Mouse (Mus musculus) adrenal gland, adult (tissue): Measurements from ENCODE around the gene 2010111I01Rik.

Experiments
- DNase-seq, 2 experiments: peaks; one replicate each; pipeline ENCODE4 v3.0.0; 2022 to 2023; ENCODE audit warnings: low spot score in 1 of 2; ENCODE audit not compliant: inconsistent age in 2 of 2

The 2010111I01Rik gene

GRCm38 (mm10) chr13:63278141-63278631 is 313.5 kb downstream of the 2010111I01Rik start:
- peak in 1 of 2 experiments; percentile 80 for DNase-seq

GRCm38 (mm10) chr13:63278796-63279475 is 314.2 kb downstream of the 2010111I01Rik start:
- peak; percentile 80 to 90 for DNase-seq

- peak in 1 of 2 experiments; percentile 78 for DNase-seq
These were observed 315.1 kb downstream of the 2010111I01Rik start for GRCm38 (mm10) chr13:63279807-63280206.

GRCm38 (mm10) chr13:63280344-63280743 is 315.7 kb downstream of the 2010111I01Rik start:
- DNase-seq: no peak

DNA sequence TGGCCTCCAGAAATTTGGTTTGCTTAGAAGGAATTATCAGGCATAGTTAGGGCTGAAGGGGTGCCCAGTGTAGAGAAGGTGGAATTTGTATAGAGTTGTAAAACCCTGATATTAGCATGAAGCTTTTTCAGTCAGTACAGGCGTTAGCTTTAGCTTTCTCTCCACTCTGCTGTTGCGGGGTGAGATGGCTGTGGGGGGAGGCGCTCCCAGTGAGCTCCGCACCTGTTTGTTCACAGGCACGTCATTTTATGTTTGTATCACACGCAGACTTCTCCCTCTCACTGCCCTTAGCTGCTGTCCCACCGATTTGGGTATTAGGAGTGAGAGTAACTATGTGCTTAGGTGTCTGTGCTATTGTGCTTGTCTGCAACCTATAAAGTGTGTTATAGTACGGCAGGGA is 316.5 kb downstream of the 2010111I01Rik start:
- DNase-seq: no peak

DNA sequence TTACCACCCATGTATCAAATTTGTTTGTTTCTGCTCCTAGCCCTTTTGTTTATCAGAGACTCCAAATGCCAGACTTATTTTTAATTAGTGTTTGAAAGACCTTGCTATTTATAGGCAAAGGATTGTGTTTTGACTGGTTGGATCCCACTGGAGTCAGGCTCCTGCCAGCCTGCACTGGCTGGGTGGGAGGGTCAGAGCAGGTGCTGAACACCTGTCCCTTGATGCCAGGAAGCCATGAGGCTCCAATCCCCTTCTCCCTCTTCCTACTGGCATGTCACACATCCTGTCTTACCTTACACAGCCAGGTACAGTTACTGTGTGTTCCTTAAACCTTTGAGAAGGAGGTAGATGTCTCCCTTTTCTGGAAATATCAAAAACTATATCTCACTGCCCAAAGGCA is 318.5 kb downstream of the 2010111I01Rik start:
- DNase-seq: no peak

GRCm38 (mm10) chr13:63284748-63285147 is 320.1 kb downstream of the 2010111I01Rik start:
- DNase-seq: peak in 1 of 2 experiments; percentile 55

DNA sequence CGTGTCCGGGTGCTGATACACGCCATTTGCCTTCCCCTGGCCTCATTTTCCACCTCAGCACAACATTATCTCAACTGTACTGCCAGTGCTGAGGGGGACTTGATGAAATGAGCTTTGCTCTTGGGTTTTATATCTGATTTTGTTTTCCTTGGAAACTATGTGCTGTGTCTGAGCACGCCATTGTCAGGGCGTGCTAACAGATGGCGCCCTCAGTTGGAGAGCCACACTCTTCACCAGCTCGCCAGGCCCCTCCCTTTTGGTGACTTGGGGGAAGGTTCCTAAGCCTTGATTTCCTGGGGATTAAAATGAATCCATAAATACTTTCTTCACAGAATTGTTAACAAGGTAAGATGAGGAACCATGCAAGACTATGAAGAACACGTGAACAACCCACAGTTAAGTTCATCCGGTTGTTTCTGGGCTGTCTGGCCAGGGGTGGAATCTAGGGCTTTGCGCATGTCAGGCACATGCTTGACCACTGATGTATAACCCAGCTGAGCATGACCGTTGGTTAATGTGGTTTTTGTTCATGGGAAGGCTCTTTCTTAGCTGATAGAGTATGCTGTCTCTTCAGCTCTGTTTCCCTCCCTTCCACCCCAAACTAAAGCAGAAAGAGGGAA is 321.9 kb downstream of the 2010111I01Rik start:
- peak in 1 of 2 experiments; percentile 44 for DNase-seq

GRCm38 (mm10) chr13:63289152-63289551 is 324.5 kb downstream of the 2010111I01Rik start:
- DNase-seq: peak in 1 of 2 experiments; percentile 76

DNA sequence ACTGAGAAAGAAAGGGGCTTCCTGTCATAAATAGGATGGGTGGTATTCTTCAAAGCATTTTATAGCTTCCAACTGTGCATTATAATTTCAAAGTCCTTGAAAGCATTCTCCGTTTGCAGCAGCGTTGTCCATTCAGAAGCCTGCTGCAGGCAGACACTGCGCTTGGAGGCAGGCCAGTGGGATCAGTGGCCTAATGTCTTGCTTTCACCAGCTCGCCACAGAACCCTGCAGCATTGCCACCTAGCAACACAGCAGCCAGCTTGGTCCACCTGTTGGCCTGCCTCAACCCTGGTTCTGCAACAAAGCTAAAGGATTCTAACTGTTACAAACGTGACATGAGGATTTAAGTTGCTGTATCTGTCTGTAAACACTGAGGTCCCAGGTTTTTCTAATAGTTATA is 325.0 kb downstream of the 2010111I01Rik start:
- DNase-seq: peak in 1 of 2 experiments; percentile 72

DNA sequence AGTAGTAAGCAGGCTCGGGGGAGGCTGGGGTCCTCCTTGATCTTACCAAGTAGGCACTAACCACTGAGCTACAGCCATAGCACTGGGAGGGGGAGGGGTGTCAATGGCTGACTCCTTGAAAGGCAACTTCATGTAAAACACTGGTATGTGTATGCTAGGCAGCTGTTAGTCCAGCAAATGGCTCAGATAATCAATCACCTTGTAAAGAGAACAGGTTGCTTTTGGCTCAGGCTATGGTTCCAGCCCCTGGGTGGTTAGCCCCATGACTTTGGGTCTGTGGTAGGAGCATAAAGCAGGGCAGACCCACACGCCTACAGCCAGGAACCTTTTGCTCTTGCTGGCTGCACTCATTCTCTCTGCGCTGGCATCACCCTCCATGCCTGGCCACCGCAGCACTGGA is 325.4 kb downstream of the 2010111I01Rik start:
- DNase-seq: no peak

DNA sequence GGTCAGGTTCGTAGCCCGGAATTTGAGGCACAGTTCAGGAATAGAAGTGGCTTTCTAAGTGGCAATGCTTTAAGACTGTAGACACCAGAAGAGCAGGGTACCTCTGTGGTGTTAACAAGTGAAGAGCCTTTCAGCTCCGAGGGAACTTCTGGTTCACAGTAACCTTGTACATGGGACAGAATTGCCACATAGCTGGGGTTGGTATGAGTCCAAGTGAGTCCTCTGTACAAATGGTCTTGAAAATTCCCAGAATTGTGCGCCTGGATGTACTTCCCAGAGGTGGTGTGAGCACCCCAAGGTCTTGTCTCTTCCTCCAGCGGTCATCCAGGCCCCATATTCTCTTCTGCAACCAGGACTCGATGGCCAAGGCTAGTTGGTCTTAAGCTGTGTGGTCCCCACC is 326.3 kb downstream of the 2010111I01Rik start:
- peak in 1 of 2 experiments; percentile 75 for DNase-seq

DNA sequence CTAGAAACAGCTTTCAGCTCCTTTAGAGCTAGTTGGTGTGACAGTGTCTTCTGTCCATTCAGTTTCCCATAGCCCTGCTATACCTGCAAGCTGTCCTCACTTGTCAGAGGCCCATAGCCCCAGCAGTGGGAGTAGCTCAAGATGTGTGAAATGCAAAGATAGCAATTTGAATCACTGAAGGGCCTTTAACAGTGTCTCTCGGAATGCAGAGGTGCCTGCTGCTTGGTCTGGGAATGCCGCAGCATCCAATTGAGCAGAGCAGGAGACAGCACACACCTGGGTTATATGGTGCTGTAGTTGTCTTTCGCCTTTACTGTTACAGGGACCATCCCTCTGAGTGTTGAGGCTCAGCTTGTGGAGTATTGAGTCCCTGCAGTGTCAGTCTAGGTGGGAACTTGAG is 329.0 kb downstream of the 2010111I01Rik start:
- DNase-seq: no peak

- peak in 1 of 2 experiments; percentile 73 for DNase-seq
These were observed 329.9 kb downstream of the 2010111I01Rik start for GRCm38 (mm10) chr13:63294359-63295193.

- DNase-seq: no peak
These were observed 331.6 kb downstream of the 2010111I01Rik start for GRCm38 (mm10) chr13:63296300-63296699.

DNA sequence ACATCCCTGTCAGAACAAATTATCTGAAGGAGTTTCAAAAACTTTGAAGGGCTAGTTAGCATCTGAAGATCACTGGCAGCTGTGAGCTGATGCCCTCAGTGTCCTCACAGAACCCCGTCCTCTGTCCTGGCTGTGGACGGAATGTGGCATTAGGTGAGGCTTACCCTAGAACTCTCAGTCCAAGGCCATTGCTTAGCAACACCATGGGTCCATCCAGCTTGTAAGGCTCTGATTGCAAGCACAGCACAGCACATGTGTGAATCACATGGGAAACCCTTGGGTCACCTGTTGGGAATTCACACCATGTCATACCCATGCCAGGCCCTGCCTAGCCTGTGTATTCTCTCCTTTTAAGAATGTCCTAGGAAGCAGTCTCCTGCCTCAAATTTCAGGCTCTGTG is 332.3 kb downstream of the 2010111I01Rik start:
- DNase-seq: peak in 1 of 2 experiments; percentile 48

DNA sequence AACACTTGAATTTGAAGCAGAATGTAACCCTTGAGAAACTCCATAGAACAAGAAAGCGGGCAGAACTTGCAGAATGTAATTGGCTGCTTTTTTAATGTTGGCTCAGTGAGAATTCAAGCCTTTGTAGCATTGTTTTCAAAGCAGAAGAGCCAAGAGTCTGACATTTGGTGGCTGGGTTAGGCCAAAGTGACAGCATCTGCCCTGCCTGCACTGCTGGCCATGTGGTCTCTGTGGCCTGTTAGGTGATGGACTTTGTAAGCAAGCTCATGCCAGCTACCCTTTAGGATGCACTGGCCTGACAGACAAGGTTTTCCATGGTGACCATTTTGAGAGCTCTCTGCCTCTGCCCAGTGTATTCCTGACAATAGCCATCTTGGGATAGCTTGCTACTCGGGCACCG is 333.2 kb downstream of the 2010111I01Rik start:
- DNase-seq: no peak

- DNase-seq: peak; percentile 17 to 55
These were observed 334.2 kb downstream of the 2010111I01Rik start for GRCm38 (mm10) chr13:63298931-63299330.

DNA sequence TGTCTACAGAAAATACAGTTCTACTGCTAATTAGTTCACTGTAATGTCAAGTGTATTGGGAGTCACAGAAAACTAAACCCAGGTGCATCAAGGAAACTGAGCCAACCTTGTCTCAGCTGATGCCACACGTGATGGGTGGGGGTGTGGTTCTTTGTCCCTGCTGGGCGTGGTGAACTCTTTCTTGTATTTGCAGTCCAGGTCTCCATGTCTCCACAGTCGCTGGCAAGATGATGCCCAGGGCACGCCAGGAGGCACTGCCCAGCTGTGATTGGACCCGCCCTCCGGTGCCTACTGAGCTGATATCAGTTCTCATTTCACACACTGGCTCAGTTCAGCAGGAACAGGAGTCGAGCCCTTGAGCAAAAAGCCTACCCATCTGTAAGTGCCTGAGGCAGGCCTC is 336.2 kb downstream of the 2010111I01Rik start:
- peak; percentile 39 to 53 for DNase-seq

DNA sequence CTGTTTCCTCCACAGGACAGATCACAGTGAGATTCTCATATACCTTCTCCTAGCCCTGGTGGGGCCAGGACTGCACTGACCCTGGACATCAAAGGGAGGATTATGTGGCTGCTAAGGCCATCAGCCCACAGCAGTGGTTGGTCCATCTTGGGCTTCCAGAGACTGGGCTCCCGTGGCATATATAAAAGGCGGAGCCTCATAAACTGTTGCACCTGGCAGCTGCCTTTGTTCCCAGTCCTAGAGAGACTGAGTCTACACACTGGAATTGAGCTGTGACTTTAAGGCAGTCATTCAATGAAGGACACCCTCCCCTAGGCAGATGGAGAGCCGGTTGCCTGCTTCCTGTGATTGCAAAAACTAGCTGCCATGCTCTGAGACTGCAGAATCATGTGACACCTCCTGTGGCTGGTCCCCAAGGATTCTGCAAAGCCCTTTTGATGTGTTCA is 337.1 kb downstream of the 2010111I01Rik start:
- peak in 1 of 2 experiments; percentile 46 for DNase-seq

DNA sequence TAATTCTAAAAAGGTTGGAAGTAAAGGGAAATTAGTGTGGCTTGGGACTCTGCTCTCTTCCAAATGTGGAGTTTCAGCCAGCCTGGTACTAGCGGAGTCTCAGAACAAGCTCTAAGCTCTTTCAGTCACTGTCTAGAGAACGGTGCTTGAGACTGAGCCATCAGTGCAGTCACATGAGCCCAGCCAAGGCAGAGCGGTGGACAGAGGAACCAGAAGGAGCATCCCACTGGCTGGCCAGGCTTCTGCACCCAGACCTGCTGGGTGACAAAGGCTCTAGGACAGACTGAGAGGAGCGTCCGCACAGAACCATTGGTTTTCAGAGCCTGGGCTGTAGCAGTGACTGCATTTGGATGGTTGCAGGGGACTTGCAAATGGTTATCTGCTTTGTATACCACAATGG is 337.7 kb downstream of the 2010111I01Rik start:
- peak in 1 of 2 experiments; percentile 55 for DNase-seq
